Mouse (Mus musculus): ENCODE data around the gene C3.

GRCm38 (mm10) chr17:57256921-57257485 lies 29.1 kb upstream of the C3 start:
- TF ChIP-seq POLR2A (IDR thresholded peaks at IDR 0.05; ENCODE audit: low read depth, low read length) (no peak), CTCF (IDR thresholded peaks at IDR 0.05; ENCODE audit: extremely low read depth, insufficient read depth, insufficient read length, insufficient replicate concordance) (no peak)
